Mouse (Mus musculus) embryo, embryonic 11.5 days (tissue): ENCODE results near the gene Nav3.

Experiments used
- DNase-seq: peaks from one replicate; pipeline ENCODE4 v3.0.0-alpha.2; 2012; ENCODE audit warnings: low read depth, low spot score

Nav3 gene

DNA sequence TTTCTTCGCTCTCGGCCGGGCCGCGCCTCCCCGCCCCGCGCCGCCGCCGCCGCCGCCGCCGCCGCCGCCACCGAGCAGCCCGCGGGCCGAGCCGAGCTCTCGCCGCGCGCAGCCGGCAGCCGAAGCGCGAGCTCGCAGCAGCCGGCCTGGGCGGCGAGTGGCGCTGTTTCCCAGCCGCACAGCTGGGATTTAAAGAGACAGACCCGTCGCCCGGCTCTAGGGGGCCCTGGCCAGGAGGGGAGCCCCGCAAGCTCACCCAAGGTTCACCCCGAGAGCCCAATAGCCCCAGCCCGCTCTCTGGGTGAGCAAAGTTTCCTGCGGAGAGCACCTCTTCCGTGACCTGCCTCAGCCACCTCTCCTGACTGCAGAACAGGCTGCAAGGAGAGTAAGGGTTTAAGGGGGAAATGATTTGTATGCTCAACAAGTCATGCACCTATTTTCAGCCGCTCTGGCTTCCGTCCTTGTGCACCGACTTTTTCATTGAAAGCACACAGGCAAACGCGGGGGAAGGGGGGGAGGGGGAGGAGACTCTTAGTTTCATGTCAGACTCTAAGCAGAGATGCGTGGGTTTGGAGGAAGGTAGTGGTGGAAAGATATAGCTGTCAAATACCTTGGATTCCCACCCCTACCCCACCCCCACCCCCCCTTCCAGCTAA is at the start of gene Nav3:
Gene Nav3, minus strand, starts transcription at position 367 of the 656 bp plus-strand sequence.
- DNase-seq: peak; percentile 60

DNA sequence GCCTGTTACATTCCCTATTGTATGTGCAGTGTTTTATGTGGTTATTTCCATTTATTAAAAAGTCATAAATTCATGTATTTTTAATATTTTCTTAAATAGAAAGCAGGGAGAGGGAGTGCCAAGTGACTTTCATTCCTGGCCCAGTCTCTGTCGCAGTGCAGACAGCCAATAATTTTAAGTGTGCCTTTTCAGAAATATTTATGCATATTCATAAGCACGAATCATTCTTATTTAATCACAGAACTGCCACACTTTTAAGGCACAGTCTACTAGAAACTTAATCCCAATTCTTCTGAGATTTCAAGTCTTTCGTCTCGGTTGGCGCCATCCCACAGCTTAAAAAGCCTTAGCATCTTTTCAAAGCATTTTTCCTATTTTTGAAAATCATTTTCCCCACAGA is 29.3 kb upstream of the Nav3 start:
- no peak for DNase-seq

DNA sequence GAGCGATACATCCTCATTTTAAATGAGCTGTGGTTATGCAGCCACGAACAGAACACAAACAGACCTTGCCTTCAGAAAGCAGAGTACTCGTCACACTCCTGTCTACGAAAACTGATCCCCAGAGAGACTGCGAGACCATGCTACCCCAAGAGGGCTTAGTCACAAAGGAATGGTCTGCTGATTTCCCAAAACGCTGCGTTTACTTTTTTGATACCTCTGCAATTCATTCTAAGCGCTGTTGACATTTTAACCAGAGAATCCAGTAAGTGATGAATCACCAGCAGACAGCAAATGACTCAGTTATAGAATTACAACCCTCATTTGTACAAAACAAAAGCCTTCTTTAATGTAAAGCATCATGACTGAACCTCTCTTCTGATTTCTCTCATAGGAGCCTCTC is 28.8 kb upstream of the Nav3 start:
- DNase-seq: no peak

DNA sequence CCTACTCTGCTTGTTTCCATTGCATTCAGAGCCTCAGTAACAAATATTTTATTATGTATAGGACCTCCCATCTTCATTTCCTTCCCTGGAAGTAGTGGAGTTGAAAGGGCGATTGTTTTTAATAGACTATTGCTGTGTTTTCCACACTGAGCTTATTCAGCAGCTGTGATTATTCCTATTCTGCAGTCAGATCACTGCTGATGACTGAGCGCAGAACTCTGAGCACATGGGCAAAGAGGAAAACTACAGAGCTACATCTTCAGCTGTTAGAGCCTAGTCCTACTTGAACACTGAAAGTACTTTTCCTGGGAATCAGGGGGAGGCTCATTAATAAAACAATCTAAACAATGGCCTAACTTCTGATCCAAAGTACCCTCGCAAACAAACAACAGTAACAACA is 23.2 kb upstream of the Nav3 start:
- no peak for DNase-seq

DNA sequence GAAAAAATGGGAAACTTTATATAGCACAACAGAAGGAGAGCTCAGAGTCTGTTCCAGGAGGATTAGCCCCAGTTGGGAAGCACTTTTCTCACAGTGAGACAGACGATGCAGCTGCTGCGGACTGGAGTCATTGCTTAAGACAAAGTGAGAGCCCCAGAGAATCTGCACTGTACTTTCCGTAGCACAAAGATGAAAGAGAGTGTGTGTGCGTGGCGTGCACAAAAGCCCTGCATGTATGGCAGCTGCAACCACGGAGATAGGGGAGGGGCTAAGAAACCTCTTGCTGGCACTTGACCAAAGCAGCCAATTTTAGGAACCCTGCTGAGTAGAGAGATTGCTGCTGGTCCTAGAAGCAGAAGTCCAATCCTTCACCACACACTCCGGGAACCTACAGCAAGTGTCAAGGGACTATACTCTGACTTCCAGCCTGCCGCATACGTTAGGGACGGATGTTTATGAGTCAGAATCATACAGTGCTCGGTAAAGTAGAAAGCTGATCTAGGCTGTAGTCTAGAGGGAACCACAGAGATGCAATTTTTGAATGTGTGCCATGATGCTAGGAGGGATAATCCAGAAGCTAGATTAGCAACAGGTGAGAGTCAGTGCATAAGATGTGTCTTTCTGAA is 21.8 kb upstream of the Nav3 start:
- no peak for DNase-seq

DNA sequence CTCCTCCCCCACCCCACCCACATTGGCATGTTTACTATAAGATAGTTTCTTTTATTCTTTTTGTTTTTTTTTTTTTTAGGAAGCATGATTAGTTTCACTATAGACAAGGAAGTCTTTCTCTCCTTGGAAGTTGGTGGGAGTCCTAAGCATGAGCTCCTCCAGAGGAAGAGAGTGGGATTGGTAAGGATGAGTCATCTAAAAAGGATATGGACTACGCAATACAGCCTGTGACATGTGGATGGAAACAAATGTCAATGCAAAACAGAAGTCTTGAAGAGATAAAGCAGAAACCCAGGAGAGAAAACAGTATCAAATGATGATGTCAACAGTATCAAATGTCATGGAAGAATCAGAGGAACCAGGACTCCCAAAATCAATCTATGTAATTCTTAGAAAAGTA is 18.1 kb upstream of the Nav3 start:
- DNase-seq: no peak

DNA sequence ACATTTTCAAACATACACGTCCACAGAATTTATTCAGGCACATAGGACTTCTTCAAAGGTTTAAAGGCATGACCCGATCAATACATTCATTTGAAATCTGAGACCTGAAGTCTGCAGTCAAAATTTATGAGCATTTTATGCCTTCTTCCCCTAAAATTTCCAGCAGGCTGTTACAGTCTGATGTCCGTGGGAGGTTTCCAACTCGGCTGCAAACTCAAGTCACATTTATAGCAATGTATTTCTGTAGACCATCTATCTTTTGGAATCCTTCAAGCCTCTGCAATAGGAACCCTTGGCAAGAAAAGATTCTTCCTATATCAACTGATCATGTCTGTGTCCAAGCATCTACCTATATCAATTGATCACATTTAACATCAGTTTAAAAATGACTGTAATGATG is 13.4 kb upstream of the Nav3 start:
- no peak for DNase-seq

DNA sequence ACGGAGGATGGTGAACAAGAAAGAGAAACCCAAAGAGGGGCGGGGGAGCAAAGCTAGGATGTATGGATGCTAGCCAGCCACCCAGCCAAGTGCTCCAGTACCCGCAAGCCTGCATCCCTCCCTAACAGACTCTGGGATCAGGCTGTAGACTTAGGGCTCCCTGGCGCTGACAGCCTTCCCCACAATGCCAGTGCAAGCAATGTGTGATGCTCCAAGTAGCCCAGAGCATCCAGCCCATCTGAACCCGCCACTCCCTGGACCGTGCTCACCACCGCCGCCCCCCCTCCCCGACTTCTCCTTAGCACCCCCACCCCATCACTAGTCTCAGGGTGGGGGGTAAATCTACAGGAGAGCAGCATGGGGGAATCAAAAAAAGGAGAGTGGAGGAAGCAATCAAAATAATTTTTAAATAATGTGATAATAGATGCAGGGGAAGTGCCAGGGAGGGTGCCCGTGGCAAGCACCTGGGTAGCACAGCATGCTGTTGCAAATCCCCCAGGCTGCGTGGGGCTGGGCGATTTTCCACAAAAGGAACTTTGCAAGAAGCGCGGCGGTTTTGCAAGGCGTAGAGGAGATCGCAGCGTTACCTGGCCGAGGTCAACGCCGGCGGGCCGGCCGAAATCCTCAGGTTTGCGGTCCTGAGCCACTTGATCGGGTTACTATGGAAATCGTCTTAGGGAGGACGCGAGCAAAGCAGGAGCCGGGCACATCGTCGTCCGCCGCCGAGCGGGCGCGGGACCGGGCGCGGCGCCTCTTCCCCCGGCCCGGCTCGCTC is 754 bp downstream of the Nav3 start:
- no peak for DNase-seq

DNA sequence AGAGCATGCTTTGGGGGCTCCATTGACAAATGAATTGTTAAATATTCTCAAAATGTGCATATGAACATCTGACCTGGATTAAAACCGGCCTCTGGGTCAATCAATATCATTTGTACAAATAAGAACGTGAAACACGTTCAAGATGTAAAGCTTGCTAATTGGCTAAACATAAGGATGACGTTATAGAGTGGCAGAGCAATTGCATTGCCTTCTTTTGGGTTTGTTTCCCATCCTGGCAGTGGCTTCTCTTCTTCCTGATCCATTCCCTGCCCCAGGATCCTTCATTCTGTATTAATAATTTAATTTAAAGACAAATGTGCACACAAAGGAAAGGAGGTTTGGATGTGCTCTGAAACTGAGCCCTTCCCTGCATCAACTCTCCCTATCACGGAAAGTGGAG is 2.4 kb downstream of the Nav3 start:
- DNase-seq: no peak

DNA sequence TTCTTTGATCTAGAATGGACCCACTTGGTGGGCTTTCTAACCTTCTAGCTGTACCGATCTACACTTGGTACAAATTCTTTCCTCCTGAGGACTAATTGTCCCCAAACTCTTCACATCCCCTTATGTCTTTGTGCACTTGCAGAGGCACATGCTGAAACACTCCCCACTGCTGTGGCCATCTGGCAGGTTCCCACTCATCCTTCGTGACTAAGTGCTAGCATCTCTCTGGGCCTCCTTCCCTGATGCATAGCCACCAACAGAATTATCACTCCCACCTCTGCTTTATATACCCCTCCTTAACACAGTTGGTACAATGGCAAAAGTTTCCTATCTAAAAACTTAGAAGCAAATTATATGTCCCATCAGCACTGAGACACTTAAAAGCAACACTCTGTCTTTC is 15.6 kb downstream of the Nav3 start:
- DNase-seq: no peak

DNA sequence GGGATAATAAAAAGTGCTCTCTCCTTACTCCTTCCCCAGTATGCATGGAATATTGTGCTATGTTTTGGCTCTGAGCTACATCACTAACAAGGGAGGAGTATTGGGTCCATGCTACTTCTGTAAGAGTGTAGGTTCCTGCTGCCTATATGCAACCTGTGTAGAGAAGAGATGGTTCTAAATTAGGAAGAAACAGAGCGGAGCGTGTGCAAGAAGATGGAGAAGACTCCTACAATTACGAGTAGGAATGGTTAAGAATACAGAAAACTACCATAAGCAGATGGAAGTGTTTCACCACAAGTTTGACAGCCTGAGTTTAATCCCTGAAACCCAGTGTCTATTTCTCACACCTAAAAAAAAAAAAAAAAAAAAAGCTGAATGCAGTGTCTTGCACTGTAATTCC is 24.9 kb downstream of the Nav3 start:
- no peak for DNase-seq

DNA sequence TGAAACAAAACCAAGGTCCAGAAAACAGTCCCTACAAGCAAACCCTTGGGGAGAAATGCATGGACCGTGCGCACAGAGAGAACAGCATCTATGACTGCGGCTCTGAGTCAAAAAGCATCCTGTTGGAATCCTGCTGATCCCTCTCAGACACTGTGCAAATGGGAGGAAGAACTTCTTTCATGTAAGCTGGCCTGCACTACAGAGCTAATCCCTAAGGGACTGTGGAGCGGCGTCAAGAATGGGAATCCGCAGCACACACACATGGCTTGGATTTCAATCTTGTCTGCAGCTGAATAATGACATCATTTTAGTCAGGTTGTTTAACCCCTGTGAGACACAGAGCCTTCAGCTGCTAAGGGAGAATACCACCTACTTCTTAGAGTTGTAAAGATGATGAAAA is 26.4 kb downstream of the Nav3 start:
- peak; percentile 3 for DNase-seq

DNA sequence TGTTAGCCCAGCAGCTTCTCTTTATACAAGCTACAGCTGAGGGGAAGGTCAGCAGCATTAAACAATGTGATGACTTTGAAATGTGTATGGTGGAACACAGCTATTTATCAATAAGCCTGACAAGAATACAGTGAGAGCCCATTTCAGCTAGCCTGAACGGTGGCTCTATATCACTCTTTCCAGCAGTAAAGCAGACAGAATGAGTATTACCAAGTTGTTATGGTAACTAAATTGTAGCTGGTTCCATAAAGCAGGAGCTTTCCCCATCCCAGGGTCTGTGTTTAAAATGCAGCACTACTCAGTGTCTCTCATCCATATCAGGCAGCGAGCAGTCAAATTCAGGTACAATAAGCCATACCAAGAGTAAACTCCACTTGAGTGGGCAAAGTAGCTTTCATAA is 27.0 kb downstream of the Nav3 start:
- DNase-seq: no peak

DNA sequence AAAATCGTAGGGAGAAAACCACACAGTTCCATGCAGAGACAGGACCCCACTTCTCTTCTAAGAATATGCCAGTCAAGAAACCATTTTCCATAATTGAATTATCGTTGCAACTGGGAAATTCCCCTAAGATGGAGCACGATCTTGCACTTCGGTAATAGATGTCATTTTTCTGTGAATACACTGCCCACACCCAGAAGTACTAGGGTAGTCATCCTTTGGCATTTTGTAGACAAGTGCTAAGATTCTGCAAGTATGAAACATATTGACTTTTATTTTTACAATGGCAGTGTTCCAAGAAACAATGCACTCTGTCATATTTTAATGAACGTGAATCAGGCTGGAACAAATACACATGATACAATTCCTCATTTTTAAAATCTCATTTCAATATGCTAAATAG is 34.5 kb downstream of the Nav3 start:
- DNase-seq: no peak

DNA sequence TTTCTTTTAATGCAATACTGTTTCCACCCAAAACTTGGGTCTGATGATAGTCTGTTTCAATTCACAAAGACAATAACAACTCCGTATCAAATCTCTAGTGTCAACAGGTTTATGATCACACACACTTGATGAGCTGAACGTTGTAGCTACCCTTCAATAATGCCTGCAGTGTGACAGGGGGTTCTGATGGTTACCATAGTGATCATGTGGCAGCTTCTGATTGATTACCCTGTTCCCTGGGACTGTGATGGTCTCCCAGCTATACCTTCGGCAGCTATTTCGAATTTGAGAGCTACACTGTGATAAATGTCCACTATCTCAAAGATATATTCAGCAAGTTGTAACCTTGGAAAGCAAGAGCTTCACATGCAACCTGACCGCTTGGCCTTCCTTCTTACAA is 39.0 kb downstream of the Nav3 start:
- no peak for DNase-seq

DNA sequence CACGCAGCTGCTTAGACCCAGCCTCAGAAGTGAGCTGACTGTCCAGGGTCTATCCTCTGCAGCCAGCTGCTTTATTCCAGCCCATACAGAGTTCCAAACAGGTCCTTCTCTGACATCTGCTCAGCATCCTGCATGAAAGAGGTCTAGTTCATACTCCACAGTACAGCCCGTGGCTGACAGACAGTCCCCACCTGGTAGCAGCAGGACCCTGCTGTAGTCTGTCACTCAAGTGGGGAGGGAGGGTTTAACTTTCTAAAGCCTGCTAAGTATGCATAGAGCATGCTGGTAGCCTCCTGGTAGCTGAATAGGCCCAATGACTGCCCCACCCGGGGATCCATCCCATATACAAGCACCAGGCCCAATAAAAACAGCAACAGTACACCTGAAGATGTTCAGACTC is 40.4 kb downstream of the Nav3 start:
- DNase-seq: no peak

DNA sequence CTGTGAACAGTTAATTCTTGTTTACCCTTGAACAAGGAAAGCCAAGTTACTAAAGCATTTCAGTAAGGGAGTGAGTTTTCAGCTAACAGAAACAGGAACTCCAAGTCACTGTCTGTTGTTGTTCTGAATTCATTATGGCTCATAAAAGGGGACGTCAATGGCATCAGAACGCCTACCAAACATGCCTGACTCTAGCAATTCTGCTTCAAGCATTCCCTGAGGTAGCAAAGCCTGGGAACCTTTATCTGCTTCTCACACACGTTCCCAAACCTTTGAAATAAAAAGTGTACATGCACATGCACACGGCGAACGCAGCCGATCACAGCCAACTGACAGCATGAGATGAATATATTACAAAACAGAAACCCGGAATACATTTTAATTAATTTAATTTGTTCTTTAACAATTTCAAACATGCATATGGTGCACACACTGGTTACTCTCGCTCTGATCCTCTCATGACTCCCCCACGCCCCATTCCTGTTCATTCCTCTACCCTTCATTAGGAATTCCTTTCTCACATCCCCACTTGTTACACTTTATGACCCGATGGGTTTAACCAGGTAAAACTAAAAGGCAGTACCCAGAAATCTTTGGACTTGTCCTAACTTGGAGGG is 42.6 kb downstream of the Nav3 start:
- no peak for DNase-seq

DNA sequence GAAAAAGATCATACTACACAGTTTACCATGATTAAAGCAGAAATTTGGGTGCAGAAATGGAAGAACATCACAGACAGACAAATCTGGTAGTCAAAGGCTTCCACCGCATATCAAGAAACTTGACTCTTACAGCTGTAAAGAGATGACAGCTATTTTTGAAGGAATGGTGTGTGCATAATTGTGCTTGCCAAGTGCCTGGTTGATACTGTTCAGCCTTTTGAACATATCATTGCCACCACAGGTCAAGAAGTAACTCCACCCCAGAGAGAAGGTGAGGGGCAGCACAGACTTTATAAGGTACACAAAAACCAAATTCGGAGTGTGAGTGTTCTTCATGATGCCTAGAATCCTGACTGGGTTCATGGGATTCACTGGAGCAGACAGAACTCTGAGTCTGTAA is 53.1 kb downstream of the Nav3 start:
- no peak for DNase-seq

DNA sequence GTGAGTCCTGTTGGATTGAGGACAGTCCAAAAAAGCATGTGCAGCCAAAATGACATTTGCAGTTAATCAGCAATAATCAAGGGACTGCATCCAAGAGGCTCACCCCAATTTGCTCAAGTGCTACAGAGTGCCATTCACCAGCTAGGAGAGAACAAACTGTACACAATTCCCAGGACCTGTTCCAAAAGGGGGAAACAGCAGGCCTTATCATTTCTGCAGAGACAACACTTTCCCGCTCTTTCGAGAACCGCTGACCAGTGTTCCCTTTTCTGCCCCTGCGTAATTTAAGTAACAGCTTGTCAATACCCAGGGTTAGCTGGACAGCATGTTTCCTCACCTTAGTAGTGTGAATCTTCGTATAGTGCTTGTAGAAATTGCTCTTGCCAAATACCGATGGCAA is 55.4 kb downstream of the Nav3 start:
- DNase-seq: no peak

DNA sequence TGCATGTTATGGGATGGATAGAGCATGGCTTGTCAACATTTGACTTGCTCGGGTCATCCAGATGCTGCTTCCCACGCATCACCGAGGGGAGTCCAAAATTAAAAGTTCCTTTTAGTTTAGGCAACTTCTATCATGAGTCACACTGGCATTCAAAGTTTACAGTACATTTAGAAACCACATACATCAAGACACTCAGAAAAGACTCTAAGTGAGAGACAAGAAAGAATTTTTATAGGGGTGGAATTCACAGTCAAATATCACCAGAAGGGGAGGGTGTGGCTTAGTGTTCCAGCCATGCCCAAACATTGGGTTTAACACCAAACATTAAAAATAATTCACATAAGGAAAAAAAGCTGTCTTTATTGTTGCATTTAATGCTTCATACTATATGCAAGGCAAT is 57.4 kb downstream of the Nav3 start:
- no peak for DNase-seq

DNA sequence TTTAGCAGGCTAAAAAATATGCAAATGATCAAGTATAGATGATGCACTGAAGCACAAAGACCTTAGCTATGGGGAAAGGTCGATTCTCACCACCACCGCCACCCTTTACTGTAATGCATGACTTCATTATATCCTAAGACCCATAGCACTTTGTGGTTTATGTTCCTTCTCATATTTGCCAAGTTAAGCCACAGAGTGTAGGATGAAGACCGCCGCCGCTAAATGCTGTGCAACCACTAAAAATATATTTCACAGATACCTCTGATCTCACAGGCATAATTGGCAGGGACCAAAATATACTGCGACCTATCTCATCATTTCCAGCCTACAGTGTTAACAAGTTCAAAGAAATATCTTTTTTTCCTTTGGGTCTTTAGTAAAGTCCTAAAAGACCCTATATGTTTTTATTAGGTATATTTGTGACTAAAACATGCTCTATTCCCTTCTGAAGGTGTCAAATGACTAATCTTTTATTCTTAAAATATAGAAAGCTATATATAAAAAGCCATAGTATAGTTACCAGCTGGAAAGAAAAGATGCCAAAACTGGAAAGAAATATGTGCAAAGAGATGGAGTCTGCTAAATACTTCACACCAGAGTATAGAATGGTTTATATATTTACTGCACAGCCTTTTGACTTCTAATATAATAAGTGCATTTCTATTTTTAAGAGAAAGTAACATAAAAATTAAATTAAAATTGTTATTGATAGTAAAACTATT is 69.4 kb downstream of the Nav3 start:
- DNase-seq: no peak
